Mouse (Mus musculus) heart, postnatal 14 days (tissue): ENCODE data around the gene Usp53. TPM values are rescaled to one million over a fixed set of nuclear protein-coding genes. Genes with fewer than 3 reads are reported as not detected.

ENCODE experiments used
- DNase-seq, 2 experiments: peaks; one replicate each; pipeline ENCODE4 v3.0.0; 2021 to 2022
- intact Hi-C: fragments of 180-260 bp; cut with DNase I; formaldehyde crosslinking; loops from one replicate; pipeline ENCODE4 v1.15.1; 2025
- long read RNA-seq, 2 experiments: library from polyadenylated mRNA; stranded (forward); transcript quantifications; one replicate each; pipeline ENCODE4 v2.0.0; 2021
- total RNA-seq, 2 experiments: library from RNA; stranded (reverse); gene quantifications; 2 replicates each; pipeline ENCODE4 v1.2.3; 2021

Usp53 gene
- 1 to 10 TPM; 8.3 to 9.2 TPM for total RNA-seq
- long read RNA-seq, experiment 1, partial matches to known transcripts, result 0 of 1 reads
- long read RNA-seq, experiment 1, other reads (novel, unspliced or antisense), result 1 of 1 reads
- long read RNA-seq, experiment 2, full-length matches to known transcripts, result 1 of 2 reads
- long read RNA-seq, experiment 2, partial matches to known transcripts, result 0 of 2 reads
- long read RNA-seq, experiment 2, other reads (novel, unspliced or antisense), result 1 of 2 reads

DNA sequence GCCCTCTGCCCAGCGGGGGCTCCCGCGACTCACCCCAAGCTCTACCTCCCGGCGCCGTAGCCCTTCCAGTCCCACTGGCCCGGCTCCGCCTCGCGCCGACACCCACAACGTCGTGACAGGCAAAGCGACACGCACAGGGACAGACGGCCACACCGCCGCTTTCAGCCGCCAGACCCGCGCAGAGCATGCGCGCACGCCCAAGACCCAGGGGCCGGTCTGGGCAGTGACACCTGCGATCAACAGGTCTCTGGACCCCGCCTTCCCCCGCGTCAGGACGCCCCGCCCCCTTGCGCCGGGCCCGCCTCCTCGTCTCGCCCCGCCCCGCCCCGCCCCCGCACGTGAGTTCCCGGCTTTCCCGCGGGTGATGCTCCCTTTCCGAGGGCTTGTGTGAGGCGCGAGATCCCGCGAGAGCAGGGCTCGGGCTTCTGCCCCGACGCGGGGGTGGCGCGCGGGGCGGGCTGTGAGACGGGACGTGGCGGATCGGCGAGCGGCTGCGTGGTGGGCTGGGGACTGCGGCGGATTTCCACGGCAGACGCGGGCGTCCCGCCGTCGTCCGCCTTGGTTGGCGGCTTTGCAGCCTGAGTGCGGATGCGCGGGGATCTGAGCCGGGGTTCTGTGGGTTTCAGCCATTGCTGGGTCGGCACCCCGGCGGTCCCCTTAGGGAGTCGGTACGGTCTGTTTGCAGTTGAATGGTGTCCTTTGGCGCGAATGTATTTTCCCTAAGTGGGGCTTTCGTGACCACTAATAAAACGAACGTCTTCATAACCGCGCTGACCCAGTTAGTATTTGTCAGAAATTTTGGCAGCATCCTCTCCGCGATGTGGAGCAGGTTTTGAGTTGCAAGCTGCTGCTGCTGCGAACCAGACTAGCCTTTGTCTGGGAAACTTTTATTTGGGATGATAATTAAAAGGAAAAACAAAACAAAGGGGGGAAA lies at the start of gene Usp53:
TSS of gene Usp53 (minus strand) at position 262 of the 934 bp plus-strand sequence.
- peak; percentile 94 for DNase-seq
- intact Hi-C loops, result loop anchor here (5.0 kb wide), 1 partner anchor 37 kb away; no protein-coding TSS in a partner anchor

- DNase-seq, result no peak
- intact Hi-C loops, result loop anchor here (2.0 to 5.0 kb wide), 2 partner anchors 38 to 59 kb away; no protein-coding TSS in a partner anchor
These were observed 49.5 kb upstream of the Usp53 start for GRCm38 (mm10) chr3:123033804-123034203.

DNA sequence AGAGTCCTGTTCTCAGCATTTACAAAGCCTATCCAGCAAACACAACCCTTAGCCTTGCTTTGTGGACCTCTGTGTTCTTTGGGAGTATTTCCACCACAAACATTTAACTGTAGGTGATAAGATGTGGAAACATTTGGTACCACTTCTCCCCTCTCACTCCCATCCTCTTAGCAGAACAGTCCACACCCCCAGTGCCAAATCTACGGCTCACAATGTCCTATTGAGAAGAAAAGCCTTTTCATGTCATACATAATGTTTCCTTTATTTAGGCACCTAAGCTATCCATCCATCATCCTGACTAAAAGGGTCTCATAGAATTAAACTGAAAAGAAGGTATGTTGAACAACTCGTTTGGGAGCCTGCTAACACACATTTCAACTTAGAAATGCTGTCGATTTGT lies 41.3 kb upstream of the Usp53 start:
- no peak for DNase-seq
- intact Hi-C loops, result loop anchor here (5.0 kb wide), 1 partner anchor 77 kb away; no protein-coding TSS in a partner anchor

DNA sequence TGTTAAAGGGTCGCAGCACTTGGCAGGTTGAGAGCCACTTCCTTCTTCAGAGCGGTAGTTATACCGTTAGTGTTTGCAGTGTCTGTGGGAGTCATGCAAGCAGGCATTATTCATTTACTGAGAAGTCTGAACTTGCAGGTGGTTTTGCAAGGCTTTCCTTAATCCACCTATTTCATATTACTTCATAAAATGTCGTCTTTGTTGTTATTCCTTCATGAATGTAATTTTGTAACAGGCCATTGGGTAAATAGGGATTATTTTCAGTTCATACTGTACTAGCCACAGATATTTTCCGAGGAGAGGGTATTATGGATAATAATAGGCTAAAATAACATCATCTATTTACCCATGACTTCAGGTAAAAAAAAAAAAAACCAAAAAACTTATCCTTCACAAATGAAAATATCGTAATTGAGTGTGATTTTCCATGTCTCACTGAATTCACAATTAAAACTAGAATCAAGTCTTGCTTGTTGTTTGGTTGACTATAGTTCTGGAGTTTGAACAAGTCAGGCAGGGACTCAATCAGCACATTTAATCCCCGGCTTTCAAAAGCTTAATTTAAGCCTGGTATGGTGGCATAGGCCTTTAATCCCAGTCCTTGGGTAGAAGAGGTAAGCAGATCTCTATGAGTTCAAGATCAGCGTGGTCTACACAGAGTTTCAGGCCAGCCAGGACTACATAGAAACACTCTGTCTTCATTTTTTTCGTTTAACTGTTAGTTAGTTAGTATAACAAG lies 40.4 kb upstream of the Usp53 start:
- intact Hi-C loops, result loop anchor here (5.0 kb wide), 1 partner anchor 78 kb away; no protein-coding TSS in a partner anchor
- no peak for DNase-seq

DNA sequence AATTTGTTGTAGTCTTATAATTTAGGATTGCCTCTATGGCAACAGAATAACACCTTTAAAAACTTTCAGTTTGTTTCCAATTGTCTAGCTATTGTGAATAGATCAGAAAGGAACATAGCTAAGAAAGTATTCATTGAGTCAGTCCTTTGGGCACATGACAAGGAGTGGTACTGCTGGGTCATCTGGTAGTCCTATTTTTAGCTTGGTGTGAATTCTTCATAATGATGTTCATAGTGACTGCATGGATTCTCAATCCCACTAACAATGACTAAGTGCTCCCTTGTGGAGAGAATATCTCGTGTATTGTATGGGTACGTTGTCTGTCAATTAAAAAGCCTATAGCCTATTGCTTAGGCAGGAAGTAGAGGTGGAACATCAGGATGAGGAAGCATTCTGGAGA lies 34.5 kb upstream of the Usp53 start:
- no peak for DNase-seq
- intact Hi-C loops, result no loop called here

GRCm38 (mm10) chr3:123013476-123013875 lies 29.2 kb upstream of the Usp53 start:
- no peak for DNase-seq
- intact Hi-C loops, result no loop called here

GRCm38 (mm10) chr3:123009417-123009816 lies 25.1 kb upstream of the Usp53 start:
- DNase-seq, result no peak
- intact Hi-C loops, result no loop called here

DNA sequence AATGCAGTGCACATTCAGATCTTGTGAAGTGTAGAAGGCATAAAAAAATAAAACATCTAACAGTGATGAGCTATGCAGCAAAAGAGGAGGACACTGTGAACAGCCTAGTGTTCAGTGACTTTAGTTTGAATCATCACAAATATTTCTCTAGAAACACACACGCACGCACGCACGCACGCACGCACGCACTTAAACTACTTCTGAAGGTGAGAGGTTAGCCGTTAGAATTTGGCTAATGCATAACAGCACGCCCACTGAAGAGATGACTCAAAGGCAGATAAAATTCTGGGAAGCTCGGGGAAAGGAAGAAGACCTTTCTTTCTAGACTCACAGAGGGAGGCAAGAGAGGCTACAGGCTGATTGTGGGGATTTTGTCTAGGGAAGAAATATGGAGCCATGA lies 23.1 kb upstream of the Usp53 start:
- intact Hi-C loops, result no loop called here
- no peak for DNase-seq

GRCm38 (mm10) chr3:123001053-123001452 lies 16.7 kb upstream of the Usp53 start:
- intact Hi-C loops, result no loop called here
- DNase-seq, result no peak

GRCm38 (mm10) chr3:122998511-122998910 lies 14.2 kb upstream of the Usp53 start:
- intact Hi-C loops, result no loop called here
- DNase-seq, result no peak

DNA sequence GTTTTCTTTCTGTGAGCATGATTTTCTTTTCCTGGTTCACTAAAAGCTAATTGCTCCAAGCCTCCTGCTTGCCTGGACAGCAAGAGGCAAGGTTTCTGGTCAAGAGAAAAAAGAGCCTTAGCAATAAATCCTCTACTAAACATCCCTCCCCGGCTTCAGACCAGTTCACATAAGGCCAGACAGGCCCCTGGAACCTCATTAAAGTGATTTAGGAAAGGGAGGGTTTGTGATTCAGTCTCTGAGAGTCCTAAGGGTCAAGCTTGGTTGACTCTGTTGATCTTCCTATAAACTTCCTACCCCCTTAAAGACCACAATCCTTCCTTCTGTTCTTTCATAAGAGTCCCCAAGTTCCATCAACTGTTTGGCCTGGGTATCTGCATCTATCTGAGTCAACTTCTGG lies 12.7 kb upstream of the Usp53 start:
- DNase-seq, result no peak

DNA sequence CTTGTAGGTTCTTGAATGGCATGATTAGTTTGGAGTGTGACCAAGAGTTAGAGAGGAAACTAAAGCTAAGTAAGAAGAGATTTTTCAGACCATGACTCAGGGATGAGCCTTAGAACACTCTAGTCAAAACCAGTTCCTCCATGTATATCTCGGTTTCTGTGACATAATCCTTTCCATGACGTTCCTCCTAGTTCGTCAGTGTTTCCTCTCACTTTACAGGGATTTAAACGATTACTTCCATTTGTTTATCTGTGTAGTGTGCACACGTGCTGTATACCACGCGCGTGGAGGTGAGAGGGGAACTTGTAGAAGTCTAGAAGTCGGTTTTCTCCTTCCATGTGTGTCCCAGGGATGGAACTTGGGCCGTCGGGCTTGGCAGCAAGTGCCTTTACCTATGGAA lies 2.6 kb upstream of the Usp53 start:
- DNase-seq, result no peak
- intact Hi-C loops, result no loop called here

More for the DNA sequence above, 12.7 kb upstream of the Usp53 start:
- intact Hi-C loops, result no loop called here

GRCm38 (mm10) chr3:122986386-122986785 lies 2.1 kb upstream of the Usp53 start:
- no peak for DNase-seq
- intact Hi-C loops, result no loop called here

DNA sequence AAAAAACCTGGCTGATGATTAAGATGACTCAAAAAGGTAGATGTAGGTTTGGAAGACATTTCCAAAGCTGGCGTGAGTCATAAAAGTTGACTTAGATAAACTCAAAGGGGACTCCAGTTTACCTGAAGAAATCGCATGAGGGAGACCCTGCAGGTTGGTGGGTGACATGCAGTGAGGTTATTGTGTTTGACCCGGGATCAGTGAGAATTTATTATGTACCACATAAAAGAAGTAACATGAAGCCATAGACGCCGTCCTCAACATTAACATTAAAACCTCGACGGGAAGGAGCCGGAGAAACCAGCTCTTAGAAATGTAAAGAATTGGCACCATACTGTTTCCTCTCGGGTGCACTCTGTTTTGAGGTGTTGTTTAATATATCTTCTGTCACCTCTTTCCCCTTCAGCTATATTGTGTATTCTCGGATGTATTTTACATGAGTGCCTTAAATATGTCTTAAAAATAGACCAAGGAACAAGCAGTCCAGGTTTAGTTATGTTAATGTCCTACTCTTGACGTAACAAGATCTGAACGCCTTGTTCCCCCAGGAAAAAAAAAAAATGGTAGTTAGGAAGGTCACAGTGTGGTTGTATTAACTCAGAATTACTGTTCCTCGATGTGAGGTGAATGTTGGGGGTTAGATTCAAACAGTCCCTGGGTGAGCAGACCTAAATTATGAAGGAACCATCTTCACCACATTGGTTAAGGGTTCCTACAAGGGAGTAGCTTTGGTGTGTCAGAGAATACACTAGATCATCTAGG lies 1.1 kb upstream of the Usp53 start:
- DNase-seq, result no peak
- intact Hi-C loops, result no loop called here

DNA sequence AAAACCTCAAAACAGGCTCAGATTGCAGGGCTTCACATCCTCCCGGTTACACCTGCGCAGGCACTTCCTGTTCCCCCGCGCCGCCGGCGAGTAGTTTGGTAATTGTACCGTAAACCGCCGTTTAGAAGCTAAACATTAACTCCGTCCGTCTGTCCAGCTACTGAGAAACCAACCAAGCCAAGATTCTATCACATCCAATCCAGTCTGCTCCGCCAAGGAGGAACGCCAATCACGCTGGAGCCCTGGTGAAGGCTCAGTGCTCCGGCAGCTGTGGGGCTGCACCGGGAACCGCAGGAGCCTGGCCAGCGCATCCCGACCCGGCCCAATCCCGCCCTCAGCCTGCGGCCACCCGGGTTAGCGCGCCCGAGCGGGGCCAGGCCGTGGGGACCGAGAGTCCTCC lies 461 bp downstream of the Usp53 start:
- DNase-seq, result no peak
- intact Hi-C loops, result loop anchor here (5.0 kb wide), 1 partner anchor 37 kb away; no protein-coding TSS in a partner anchor

- intact Hi-C loops, result no loop called here
- no peak for DNase-seq
These were observed 8.3 kb downstream of the Usp53 start for GRCm38 (mm10) chr3:122975964-122976363.

GRCm38 (mm10) chr3:122975363-122975762 lies 8.9 kb downstream of the Usp53 start:
- no peak for DNase-seq
- intact Hi-C loops, result no loop called here

- intact Hi-C loops, result no loop called here
These were observed 9.5 kb downstream of the Usp53 start for GRCm38 (mm10) chr3:122974833-122975232.

DNA sequence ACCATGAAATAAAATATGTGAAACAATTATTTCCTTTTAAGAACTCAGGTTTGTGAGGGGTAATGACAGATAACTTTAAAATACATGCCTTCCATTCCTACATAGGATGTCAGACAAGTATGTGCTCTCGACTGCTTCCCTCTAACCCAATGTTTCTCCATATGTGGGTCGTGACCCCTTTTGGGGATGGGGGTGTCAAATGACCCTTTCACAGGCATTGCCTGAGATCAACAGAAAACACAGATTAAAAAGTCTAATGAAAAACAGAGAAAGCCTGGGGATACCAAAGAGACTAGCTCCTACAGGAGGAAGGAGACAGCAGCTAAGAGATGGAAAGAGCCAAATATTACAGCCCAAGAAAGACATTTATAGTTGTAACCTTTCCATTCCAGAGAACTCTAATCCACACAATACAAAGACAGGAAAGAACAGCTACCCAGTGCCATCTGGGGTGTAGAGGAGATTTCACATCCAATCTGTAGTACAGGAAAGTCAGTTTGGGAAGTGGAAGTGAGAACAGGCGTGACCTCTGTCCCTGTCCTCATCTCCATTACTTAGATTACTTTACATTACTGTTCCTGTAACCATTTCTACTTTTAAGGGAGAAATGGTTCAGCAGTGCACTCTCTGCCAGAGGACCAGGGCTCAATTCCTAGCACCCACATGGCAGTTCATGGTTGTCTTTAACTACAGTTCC lies 12.0 kb downstream of the Usp53 start:
- no peak for DNase-seq
- intact Hi-C loops, result no loop called here

More at GRCm38 (mm10) chr3:122974833-122975232, 9.5 kb downstream of the Usp53 start:
- DNase-seq, result no peak
